Mouse (Mus musculus): Measurements from ENCODE around the gene Zmynd8.

The Zmynd8 gene

GRCm38 (mm10) chr2:165838606-165839316 lies 60.1 kb downstream of the Zmynd8 start:
- DNase-seq (ENCODE audit: extremely low read depth, low read depth, low spot score): no peak

GRCm38 (mm10) chr2:165834601-165835000 lies 64.2 kb downstream of the Zmynd8 start:
- DNase-seq (ENCODE audit: extremely low read depth, low read depth, low spot score): no peak

- DNase-seq (ENCODE audit: extremely low read depth, low read depth, low spot score): no peak
These were observed 65.3 kb downstream of the Zmynd8 start for GRCm38 (mm10) chr2:165833468-165833867.

GRCm38 (mm10) chr2:165832720-165833119 lies 66.1 kb downstream of the Zmynd8 start:
- DNase-seq (ENCODE audit: extremely low read depth, low read depth, low spot score): no peak

GRCm38 (mm10) chr2:165832295-165832694 lies 66.5 kb downstream of the Zmynd8 start:
- no peak for DNase-seq (ENCODE audit: extremely low read depth, low read depth, low spot score)

GRCm38 (mm10) chr2:165831637-165832289 lies 67.1 kb downstream of the Zmynd8 start:
- no peak for DNase-seq (ENCODE audit: extremely low read depth, low read depth, low spot score)

- DNase-seq (ENCODE audit: extremely low read depth, low read depth, low spot score): no peak
These were observed 70.0 kb downstream of the Zmynd8 start for GRCm38 (mm10) chr2:165828770-165829169.

- DNase-seq (ENCODE audit: extremely low read depth, low read depth, low spot score): no peak
These were observed 72.7 kb downstream of the Zmynd8 start for GRCm38 (mm10) chr2:165825964-165826712.

- DNase-seq (ENCODE audit: extremely low read depth, low read depth, low spot score): no peak
These were observed 73.4 kb downstream of the Zmynd8 start for GRCm38 (mm10) chr2:165825261-165825900.

GRCm38 (mm10) chr2:165824826-165825225 lies 74.0 kb downstream of the Zmynd8 start:
- DNase-seq (ENCODE audit: extremely low read depth, low read depth, low spot score): no peak

GRCm38 (mm10) chr2:165822478-165822877 lies 76.3 kb downstream of the Zmynd8 start:
- no peak for DNase-seq (ENCODE audit: extremely low read depth, low read depth, low spot score)

- no peak for DNase-seq (ENCODE audit: extremely low read depth, low read depth, low spot score)
These were observed 77.1 kb downstream of the Zmynd8 start for GRCm38 (mm10) chr2:165821671-165822070.

GRCm38 (mm10) chr2:165820504-165821095 lies 78.2 kb downstream of the Zmynd8 start:
- DNase-seq (ENCODE audit: extremely low read depth, low read depth, low spot score): no peak

GRCm38 (mm10) chr2:165820073-165820472 lies 78.7 kb downstream of the Zmynd8 start:
- DNase-seq (ENCODE audit: extremely low read depth, low read depth, low spot score): no peak

GRCm38 (mm10) chr2:165818985-165819948 lies 79.5 kb downstream of the Zmynd8 start:
- DNase-seq (ENCODE audit: extremely low read depth, low read depth, low spot score): no peak

GRCm38 (mm10) chr2:165818570-165818969 lies 80.2 kb downstream of the Zmynd8 start:
- DNase-seq (ENCODE audit: extremely low read depth, low read depth, low spot score): no peak

- no peak for DNase-seq (ENCODE audit: extremely low read depth, low read depth, low spot score)
These were observed 81.4 kb downstream of the Zmynd8 start for GRCm38 (mm10) chr2:165817437-165817836.

GRCm38 (mm10) chr2:165815103-165815880 lies 83.5 kb downstream of the Zmynd8 start:
- DNase-seq (ENCODE audit: extremely low read depth, low read depth, low spot score): no peak

- no peak for DNase-seq (ENCODE audit: extremely low read depth, low read depth, low spot score)
These were observed 85.9 kb downstream of the Zmynd8 start for GRCm38 (mm10) chr2:165812889-165813288.

All from fat pad, adult 2 months (tissue).